Mouse (Mus musculus): ENCODE data around the gene Ndufs7. TPM values are rescaled to one million over a fixed set of nuclear protein-coding genes. Genes with fewer than 3 reads are reported as not detected.

The Ndufs7 gene
- polyA plus RNA-seq, 1 experiment from 2014 or later, result 444 TPM

GRCm38 (mm10) chr10:80288097-80288496, 39.2 kb downstream of the Ndufs7 start:
- ATAC-seq (ENCODE audit: low FRiP score, low TSS enrichment), result no peak
- H3K9ac ChIP-seq (replicated peaks; ENCODE audit: low read length), result no peak overlapping the region
- no peaks in the 10 kb centered on the region for H3K27me3 ChIP-seq (ENCODE audit: insufficient read depth, low read length)
- H3K4me1 ChIP-seq (ENCODE audit: insufficient read depth, low read length), result peaks cover 4% of the 10 kb centered on the region
- WGBS, result 94% methylated on average over 12 of the region's 12 CpGs
- no peak overlapping the region for H3K4me2 ChIP-seq (replicated peaks; ENCODE audit: low read depth, low read length)
- no peaks in the 10 kb centered on the region for H3K9me3 ChIP-seq (ENCODE audit: low read length)
- no peak overlapping the region for H3K27ac ChIP-seq (ENCODE audit: low read length)
- H3K4me3 ChIP-seq (ENCODE audit: low read length), result no peak overlapping the region
- H3K36me3 ChIP-seq (ENCODE audit: insufficient read depth, low read length), result peaks cover 50% of the 10 kb centered on the region

GRCm38 (mm10) chr10:80288657-80289056, 39.7 kb downstream of the Ndufs7 start:
- Histone ChIP-seq H3K36me3 (ENCODE audit: insufficient read depth, low read length) (peaks cover 47% of the 10 kb centered on the region), H3K4me2 (replicated peaks; ENCODE audit: low read depth, low read length) (no peak overlapping the region), H3K27ac (ENCODE audit: low read length) (no peak overlapping the region), H3K4me3 (ENCODE audit: low read length) (no peak overlapping the region), H3K4me1 (ENCODE audit: insufficient read depth, low read length) (peaks cover 9% of the 10 kb centered on the region), H3K9me3 (ENCODE audit: low read length) (no peaks in the 10 kb centered on the region), H3K9ac (replicated peaks; ENCODE audit: low read length) (no peak overlapping the region), H3K27me3 (ENCODE audit: insufficient read depth, low read length) (no peaks in the 10 kb centered on the region)
- ATAC-seq (ENCODE audit: low FRiP score, low TSS enrichment), result no peak
- WGBS, result 66% methylated on average over 8 of the region's 8 CpGs

- peak; percentile 89 for ATAC-seq (ENCODE audit: low FRiP score, low TSS enrichment)
- under 1% methylated on average over 72 of the region's 72 CpGs for WGBS
Observed at GRCm38 (mm10) chr10:80292251-80293146, 43.6 kb downstream of the Ndufs7 start, which contains the start of gene Rps15. Gene Rps15 (plus strand): TSS chr10:80292453.

GRCm38 (mm10) chr10:80293325-80293724, 44.4 kb downstream of the Ndufs7 start:
- peaks cover 13% of the 10 kb centered on the region for H3K27me3 ChIP-seq (ENCODE audit: insufficient read depth, low read length)
- H3K4me1 ChIP-seq (ENCODE audit: insufficient read depth, low read length), result peaks cover 17% of the 10 kb centered on the region
- peak overlapping the region; percentile 99 for H3K9ac ChIP-seq (replicated peaks; ENCODE audit: low read length)
- peak overlapping the region; percentile 82 for H3K4me2 ChIP-seq (replicated peaks; ENCODE audit: low read depth, low read length)
- no peak for ATAC-seq (ENCODE audit: low FRiP score, low TSS enrichment)
- peak overlapping the region; percentile 87; the same call in 1 of the 2 replicates for H3K27ac ChIP-seq (ENCODE audit: low read length)
- H3K9me3 ChIP-seq (ENCODE audit: low read length), result no peaks in the 10 kb centered on the region
- H3K4me3 ChIP-seq (ENCODE audit: low read length), result peak overlapping the region; percentile 97
- H3K36me3 ChIP-seq (ENCODE audit: insufficient read depth, low read length), result peaks cover 19% of the 10 kb centered on the region
- WGBS, result 20% methylated on average over 14 of the region's 14 CpGs

More at GRCm38 (mm10) chr10:80292251-80293146, 43.6 kb downstream of the Ndufs7 start, which contains the start of gene Rps15:
- H3K4me3 ChIP-seq (ENCODE audit: low read length), result peak within 1 kb of the TSS; percentile 97
- H3K36me3 ChIP-seq (ENCODE audit: insufficient read depth, low read length), result peaks cover 26% of the 10 kb centered on the region
- H3K9ac ChIP-seq (replicated peaks; ENCODE audit: low read length), result peak within 1 kb of the TSS; percentile 99
- H3K27ac ChIP-seq (ENCODE audit: low read length), result peak within 1 kb of the TSS; percentile 87
- H3K4me2 ChIP-seq (replicated peaks; ENCODE audit: low read depth, low read length), result peak within 1 kb of the TSS; percentile 82
- peaks cover 17% of the 10 kb centered on the region for H3K4me1 ChIP-seq (ENCODE audit: insufficient read depth, low read length)
- no peaks in the 10 kb centered on the region for H3K9me3 ChIP-seq (ENCODE audit: low read length)
- peaks cover 5% of the 10 kb centered on the region; the same call in 1 of the 2 replicates for H3K27me3 ChIP-seq (ENCODE audit: insufficient read depth, low read length)

GRCm38 (mm10) chr10:80294311-80294710, 45.4 kb downstream of the Ndufs7 start:
- Histone ChIP-seq H3K9ac (replicated peaks; ENCODE audit: low read length) (no peak overlapping the region), H3K27ac (ENCODE audit: low read length) (no peak overlapping the region), H3K36me3 (ENCODE audit: insufficient read depth, low read length) (peaks cover 15% of the 10 kb centered on the region), H3K4me2 (replicated peaks; ENCODE audit: low read depth, low read length) (no peak overlapping the region), H3K4me1 (ENCODE audit: insufficient read depth, low read length) (peaks cover 17% of the 10 kb centered on the region), H3K9me3 (ENCODE audit: low read length) (no peaks in the 10 kb centered on the region), H3K4me3 (ENCODE audit: low read length) (no peak overlapping the region), H3K27me3 (ENCODE audit: insufficient read depth, low read length) (peaks cover 22% of the 10 kb centered on the region)
- ATAC-seq (ENCODE audit: low FRiP score, low TSS enrichment), result no peak
- WGBS, result 86% methylated on average over 4 of the region's 4 CpGs

GRCm38 (mm10) chr10:80294788-80295303, 45.9 kb downstream of the Ndufs7 start:
- Histone ChIP-seq H3K4me2 (replicated peaks; ENCODE audit: low read depth, low read length) (no peak overlapping the region), H3K4me1 (ENCODE audit: insufficient read depth, low read length) (peaks cover 17% of the 10 kb centered on the region), H3K36me3 (ENCODE audit: insufficient read depth, low read length) (peaks cover 15% of the 10 kb centered on the region), H3K9me3 (ENCODE audit: low read length) (no peaks in the 10 kb centered on the region), H3K9ac (replicated peaks; ENCODE audit: low read length) (no peak overlapping the region), H3K4me3 (ENCODE audit: low read length) (no peak overlapping the region), H3K27me3 (ENCODE audit: insufficient read depth, low read length) (peaks cover 28% of the 10 kb centered on the region), H3K27ac (ENCODE audit: low read length) (no peak overlapping the region)
- ATAC-seq (ENCODE audit: low FRiP score, low TSS enrichment), result no peak
- WGBS, result 47% methylated on average over 7 of the region's 7 CpGs

- H3K9me3 ChIP-seq (ENCODE audit: low read length), result no peaks in the 10 kb centered on the region
- H3K27ac ChIP-seq (ENCODE audit: low read length), result 0 out of 2 replicates have a peak within 1 kb of the TSS, but pooled peaks have one; percentile 3
- ATAC-seq (ENCODE audit: low FRiP score, low TSS enrichment), result peak; percentile 47
- H3K27me3 ChIP-seq (ENCODE audit: insufficient read depth, low read length), result peaks cover 38% of the 10 kb centered on the region
- H3K4me2 ChIP-seq (replicated peaks; ENCODE audit: low read depth, low read length), result peak within 1 kb of the TSS; percentile 64
- peaks cover 15% of the 10 kb centered on the region for H3K36me3 ChIP-seq (ENCODE audit: insufficient read depth, low read length)
- H3K4me3 ChIP-seq (ENCODE audit: low read length), result peak within 1 kb of the TSS; percentile 41
- WGBS, result 1% methylated on average over 26 of the region's 26 CpGs
- H3K9ac ChIP-seq (replicated peaks; ENCODE audit: low read length), result peak within 1 kb of the TSS; percentile 55
- H3K4me1 ChIP-seq (ENCODE audit: insufficient read depth, low read length), result peaks cover 17% of the 10 kb centered on the region
Observed at GRCm38 (mm10) chr10:80295618-80296425, 46.9 kb downstream of the Ndufs7 start, which contains the start of gene Apc2. Gene Apc2 (plus strand): TSS chr10:80295977.

GRCm38 (mm10) chr10:80296824-80297223, 47.9 kb downstream of the Ndufs7 start:
- Histone ChIP-seq H3K27ac (ENCODE audit: low read length) (no peak overlapping the region), H3K27me3 (ENCODE audit: insufficient read depth, low read length) (peaks cover 47% of the 10 kb centered on the region), H3K9ac (replicated peaks; ENCODE audit: low read length) (no peak overlapping the region), H3K4me1 (ENCODE audit: insufficient read depth, low read length) (peaks cover 16% of the 10 kb centered on the region), H3K4me3 (ENCODE audit: low read length) (no peak overlapping the region), H3K36me3 (ENCODE audit: insufficient read depth, low read length) (peaks cover 15% of the 10 kb centered on the region), H3K9me3 (ENCODE audit: low read length) (no peaks in the 10 kb centered on the region), H3K4me2 (replicated peaks; ENCODE audit: low read depth, low read length) (no peak overlapping the region)
- no peak for ATAC-seq (ENCODE audit: low FRiP score, low TSS enrichment)
- WGBS, result 78% methylated on average over 5 of the region's 5 CpGs

- H3K27me3 ChIP-seq (ENCODE audit: insufficient read depth, low read length), result peaks cover 50% of the 10 kb centered on the region
- no peak overlapping the region for H3K4me3 ChIP-seq (ENCODE audit: low read length)
- H3K27ac ChIP-seq (ENCODE audit: low read length), result no peak overlapping the region
- no peak overlapping the region for H3K9ac ChIP-seq (replicated peaks; ENCODE audit: low read length)
- peaks cover 21% of the 10 kb centered on the region for H3K4me1 ChIP-seq (ENCODE audit: insufficient read depth, low read length)
- H3K4me2 ChIP-seq (replicated peaks; ENCODE audit: low read depth, low read length), result no peak overlapping the region
- H3K9me3 ChIP-seq (ENCODE audit: low read length), result no peaks in the 10 kb centered on the region
- H3K36me3 ChIP-seq (ENCODE audit: insufficient read depth, low read length), result peaks cover 15% of the 10 kb centered on the region
- ATAC-seq (ENCODE audit: low FRiP score, low TSS enrichment), result no peak
- 73% methylated on average over 8 of the region's 8 CpGs for WGBS
Observed at GRCm38 (mm10) chr10:80297526-80298133, 48.7 kb downstream of the Ndufs7 start.

Data from kidney, embryonic 16.5 days (tissue).